Mouse (Mus musculus): ENCODE measurements around the gene Arhgap15.

The Arhgap15 gene

DNA sequence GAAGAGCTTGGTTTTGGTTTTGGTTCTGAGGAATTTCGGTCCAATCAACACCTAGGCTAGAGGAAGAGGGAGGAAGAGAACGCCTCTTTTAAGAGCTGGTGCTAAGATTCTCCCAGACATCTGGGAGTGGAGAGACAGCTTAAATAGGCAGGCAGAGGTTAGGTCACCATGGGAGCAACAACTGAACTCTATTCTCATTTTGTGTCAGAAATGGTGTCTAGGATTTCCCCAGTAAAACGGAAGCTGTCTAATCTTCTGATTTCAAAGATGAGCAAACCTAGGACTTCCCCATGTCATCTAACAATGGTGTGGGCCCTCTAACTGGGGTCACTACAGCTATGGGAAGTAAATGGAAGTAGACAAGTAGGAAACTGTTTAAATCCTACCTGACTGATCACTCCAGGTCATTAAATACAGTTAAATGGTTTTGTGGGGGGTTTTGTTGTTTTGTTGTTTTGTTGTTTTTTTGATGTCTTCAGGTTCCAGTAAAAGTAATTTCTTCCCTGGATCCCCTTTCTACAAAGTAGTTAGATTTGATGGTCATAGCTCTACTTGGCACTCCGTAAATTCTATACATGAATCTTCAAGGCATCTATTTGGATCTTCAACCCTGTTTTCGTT lies 596.8 kb downstream of the Arhgap15 start:
- DNase-seq (ENCODE audit: extremely low spot score, low spot score), result no peak

DNA sequence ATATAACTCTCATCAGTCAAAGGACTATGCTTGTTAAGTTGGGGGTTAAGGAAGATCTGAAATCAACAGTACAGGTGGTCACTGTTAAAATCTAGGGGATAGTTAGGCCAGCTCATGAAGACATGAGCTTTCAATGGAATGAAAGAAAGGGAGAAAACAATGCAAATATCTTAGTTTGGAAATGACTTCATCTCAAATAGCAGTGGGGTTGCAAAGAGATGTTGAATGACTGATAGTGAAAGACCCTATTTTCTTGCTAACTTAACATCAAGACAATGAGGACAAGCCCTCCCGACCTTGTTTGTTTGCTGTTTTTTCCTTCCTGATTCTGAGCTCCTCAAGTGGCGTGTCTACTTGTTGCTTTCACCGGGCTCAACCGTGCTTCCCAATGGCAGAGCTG lies 597.6 kb downstream of the Arhgap15 start:
- DNase-seq (ENCODE audit: extremely low spot score, low spot score), result no peak

DNA sequence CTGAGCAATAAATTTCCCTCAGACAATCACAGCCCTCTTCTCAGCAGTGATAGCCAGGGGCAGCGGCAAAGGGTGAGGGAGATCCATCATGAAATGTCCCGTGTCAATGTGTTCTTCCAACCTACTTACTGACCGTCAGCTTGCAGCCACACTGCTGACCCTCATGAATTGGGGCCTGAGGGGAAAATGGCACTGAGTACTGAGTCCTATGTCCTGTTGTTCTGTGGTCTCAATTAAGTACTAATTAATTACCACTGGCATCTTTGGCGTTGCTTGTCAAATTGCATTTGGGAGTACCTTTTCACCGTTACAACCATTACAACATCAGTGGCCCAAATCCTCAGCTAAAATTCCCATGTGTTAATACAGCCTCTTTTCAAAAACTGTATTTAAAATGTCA lies 599.2 kb downstream of the Arhgap15 start:
- no peak for DNase-seq (ENCODE audit: extremely low spot score, low spot score)

DNA sequence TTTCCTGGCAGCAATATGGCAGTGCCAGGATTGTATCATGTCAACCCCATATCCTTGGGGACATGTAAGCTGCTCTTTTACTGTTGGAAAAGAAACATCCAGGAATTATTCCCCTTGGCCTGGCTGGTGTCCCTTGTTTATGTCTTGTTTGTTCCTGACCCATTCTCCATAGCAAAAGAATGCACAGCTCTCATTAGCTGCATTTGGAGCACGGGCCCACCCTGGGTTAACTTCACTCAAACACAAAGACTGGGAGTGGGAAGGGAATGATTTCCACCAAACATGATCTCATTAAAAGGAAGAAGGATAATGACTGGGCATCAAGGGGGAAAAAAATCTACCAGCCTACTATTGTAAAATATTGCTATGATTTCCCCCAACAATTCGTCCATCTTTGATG lies 600.5 kb downstream of the Arhgap15 start:
- no peak for DNase-seq (ENCODE audit: extremely low spot score, low spot score)

DNA sequence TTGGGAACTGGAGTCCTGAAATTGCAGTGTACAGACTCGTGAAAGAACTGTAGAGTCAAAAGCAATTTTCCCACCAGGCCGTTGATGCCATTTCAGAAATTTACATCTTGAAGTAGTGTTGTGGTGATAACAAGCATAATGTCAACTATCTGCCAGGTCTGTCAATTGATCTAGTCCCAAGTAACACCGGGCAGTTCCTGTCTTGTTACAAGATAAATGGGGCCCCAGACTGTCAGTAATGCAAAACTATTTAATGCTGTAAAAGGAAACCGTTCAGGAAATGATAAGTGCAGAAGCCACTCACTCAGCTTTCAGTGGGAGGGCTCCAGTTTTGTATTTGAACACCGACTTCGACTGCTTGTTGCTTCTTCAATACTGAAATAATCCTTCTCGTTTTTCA lies 604.3 kb downstream of the Arhgap15 start:
- no peak for DNase-seq (ENCODE audit: extremely low spot score, low spot score)

DNA sequence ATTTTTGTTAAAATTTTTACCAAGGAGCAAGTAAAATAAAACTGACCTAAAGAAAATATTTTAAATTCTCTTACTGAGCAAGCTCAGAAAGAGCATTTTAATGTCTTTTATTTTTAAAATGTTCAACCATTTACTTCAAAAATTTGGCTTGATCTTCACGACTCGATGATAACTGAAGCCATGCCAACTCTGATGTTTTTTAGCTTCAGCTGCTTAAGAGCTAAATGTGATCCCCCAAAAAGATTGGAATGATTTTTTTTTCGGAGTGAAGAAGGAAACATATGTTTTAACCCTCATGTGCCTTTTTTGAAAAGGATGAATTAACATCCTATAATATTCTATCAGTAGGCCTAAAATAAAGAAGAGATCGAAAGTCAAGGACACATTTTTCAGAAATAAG lies 605.0 kb downstream of the Arhgap15 start:
- no peak for DNase-seq (ENCODE audit: extremely low spot score, low spot score)

DNA sequence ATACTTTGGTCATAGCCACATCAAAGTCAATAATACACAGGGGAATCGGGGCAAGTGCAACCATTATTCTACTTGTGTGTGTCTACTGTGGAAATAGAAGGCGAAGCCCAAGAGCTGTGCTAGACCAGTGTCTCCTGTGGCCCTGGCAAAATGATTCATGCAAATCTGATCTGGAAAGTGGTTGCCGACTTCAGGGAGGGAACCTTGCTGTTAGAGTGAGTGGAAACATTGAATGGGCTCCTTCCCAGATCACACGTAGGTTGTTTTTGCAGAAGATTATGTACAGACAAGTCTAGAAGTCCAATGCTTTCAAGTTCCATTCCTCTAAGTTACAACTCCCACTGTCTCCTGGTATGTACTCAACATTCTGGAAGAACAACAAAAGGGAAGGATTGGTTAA lies 606.2 kb downstream of the Arhgap15 start:
- no peak for DNase-seq (ENCODE audit: extremely low spot score, low spot score)

DNA sequence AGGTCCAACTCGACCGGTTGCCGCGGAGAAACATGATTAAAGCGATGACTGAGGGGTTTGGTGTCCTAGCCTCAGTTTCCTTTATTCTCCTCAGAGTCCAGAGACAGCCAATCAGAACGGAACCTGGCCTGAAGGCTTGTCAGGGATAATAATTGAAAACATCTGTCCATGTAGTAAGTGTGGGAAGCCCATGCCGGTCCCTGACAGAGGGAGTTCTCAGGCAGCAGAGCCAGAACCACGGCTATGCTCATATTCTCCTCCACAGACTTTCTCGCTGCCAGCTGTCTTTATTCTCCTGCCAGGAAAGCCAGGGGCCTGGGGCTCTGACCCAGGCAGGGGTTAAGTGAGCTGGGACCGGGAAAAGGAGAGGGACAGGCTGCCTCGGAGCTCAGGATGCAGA lies 606.7 kb downstream of the Arhgap15 start:
- DNase-seq (ENCODE audit: extremely low spot score, low spot score), result no peak

DNA sequence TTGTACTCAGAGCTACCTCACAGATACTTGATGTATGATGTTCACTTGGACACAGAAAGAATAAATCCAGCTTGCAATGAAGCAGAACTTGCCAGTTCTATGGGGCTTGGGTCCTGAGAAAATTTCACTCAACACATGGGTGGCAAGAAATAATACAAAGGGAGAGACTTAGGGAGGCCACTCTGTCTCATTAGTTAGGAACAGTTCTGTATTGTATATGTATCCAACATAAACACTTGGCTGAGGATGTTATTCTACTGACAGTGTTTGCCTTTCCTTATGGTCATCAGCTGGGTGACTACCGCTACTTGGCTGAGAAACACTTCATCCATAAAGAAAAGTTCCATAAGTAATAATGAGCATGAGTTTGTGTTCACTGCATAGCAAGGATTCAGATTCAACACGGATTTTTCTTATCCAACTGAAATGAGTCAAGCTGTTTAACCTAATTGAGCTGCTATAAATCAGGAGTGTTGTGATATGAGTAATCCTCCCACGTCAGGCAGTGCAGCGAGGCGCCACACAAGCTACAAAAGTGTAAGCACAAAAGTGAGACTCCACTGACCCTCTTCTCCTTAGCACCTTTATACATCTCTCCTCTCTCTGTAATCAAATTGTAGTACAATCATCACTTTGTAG lies 607.7 kb downstream of the Arhgap15 start:
- no peak for DNase-seq (ENCODE audit: extremely low spot score, low spot score)

DNA sequence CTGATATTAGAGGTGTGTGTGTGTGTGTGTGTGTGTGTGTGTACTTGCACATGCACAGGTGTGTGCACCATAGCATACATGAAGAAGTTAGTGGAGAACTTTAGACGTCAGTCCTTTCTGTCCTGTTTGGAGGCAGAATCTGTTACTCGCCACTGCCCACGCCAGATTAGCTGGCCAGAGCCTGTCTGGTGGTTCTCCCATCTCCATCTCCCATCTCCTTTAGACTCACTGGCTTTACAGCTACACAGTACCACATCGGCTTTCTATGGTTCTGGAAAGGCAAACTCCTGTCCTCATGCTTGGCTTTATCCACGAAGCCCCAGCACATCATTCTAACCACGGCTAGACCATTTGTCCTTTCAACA lies 608.2 kb downstream of the Arhgap15 start:
- no peak for DNase-seq (ENCODE audit: extremely low spot score, low spot score)

DNA sequence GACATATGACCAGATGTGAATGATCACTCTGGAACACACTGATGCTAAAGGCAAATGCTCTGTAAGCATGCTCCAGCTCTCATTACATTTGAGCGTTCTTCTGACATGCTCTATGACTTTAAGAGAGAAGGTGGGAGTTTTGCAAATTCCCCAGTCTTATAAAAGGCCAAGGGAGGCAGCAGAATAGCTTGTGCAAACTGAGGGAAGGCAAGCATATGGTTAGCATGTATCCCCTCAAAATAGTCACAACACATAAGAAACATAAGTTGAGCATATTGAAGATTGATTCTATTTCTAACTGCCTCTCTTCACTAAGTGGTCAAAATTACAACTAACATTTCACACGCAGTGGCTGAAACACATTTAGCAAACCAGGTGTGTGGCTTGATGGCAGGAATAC lies 631.6 kb downstream of the Arhgap15 start:
- DNase-seq (ENCODE audit: extremely low spot score, low spot score), result no peak

DNA sequence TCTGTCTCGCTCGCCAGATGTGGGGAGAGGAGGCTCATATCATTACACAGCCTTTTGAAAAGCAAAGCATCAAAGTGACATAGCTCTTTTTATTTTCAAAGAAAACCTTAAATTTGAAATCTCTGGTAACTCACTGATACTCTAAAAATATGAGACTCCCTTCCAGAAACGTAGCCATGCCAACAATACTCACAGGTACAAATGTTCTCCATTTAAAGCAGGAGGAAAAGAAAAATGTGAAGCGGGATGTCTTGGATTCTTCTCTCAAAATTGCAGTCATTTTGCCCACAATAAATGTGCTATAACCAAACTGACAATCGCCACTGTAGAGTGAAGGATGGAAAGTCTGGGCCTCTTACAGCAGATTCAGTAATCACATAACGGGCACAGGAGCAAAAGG lies 635.9 kb downstream of the Arhgap15 start:
- no peak for DNase-seq (ENCODE audit: extremely low spot score, low spot score)

DNA sequence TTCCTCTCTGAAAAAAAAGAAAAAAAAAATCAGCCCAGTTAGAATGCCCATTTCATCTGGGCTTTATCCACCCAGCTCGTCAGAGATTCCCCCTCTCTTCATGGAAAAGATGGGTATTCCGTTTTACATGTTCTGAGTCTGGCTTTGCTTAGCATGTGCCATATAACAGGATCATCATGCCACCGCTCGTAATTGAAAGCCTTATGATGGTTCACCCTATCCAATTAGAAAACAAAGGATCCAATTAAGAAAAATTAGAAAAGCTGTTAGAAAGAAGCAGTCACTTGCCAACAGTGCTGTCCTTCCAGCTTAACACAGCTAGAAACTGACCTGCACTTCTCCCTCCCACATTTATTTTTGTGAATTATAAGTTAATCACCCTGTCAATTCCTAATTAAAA lies 640.9 kb downstream of the Arhgap15 start:
- DNase-seq (ENCODE audit: extremely low spot score, low spot score), result no peak

DNA sequence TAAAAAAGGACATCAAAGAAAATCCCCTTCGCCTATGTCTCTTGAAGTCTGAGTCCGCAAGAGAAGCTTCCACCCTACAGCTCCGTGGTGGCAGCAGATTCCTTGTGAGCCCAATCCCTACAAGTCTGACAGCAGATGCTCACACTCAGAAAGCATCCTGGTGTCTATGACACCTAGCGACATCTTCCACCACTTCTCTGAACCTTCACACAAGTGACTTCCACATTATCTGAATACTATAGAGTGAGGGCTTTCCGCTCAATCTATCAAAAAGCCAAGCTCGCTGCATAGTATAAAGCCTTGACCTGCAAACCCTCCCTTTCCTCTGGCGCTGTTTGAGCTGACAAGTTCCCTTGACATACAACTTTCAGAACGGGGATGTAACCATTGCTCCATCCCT lies 645.2 kb downstream of the Arhgap15 start:
- DNase-seq (ENCODE audit: extremely low spot score, low spot score), result no peak

DNA sequence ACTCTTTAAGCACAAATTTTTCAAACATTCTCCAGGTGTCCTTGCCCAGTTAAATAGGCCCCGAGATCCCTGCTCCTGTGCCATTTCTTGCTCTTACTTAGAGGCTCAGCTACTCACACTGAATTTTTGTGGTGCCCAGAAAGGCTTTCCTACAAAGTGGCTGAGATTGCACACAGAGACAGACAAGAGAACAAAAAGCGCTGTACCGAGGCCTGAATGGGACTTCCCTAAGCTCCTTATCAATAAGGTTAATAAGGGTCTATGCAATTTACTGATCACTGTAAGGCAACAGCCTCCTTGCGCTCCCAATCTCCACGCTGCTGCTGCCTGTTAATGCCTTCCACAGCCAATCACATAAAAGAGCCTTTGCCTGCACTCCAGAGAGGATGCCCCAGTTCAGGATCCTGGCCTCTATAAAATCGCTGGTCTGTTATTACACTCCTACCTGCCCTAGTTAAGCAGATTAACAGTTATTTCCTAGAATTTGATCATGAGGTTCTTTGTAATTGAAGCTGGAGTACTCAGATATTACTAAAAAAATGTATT lies 646.4 kb downstream of the Arhgap15 start:
- DNase-seq (ENCODE audit: extremely low spot score, low spot score), result no peak

DNA sequence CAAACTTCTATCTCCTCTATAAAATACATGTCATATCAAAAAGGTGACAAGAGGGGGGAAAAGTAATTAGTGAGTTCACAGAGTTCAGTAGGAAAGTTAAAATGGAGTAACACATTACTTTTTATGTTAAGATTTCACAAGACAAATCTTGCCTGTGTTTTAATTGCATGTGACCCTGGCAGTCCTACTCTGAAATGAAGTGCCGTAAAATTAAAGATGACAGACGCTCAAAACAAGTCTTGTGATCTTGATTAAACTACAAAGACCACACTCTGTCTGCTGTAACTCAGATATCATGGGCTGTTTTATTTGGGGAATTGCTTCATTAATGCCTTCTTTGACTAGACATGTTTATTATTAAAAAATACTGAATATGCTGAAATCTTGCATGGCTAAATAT lies 647.0 kb downstream of the Arhgap15 start:
- no peak for DNase-seq (ENCODE audit: extremely low spot score, low spot score)

DNA sequence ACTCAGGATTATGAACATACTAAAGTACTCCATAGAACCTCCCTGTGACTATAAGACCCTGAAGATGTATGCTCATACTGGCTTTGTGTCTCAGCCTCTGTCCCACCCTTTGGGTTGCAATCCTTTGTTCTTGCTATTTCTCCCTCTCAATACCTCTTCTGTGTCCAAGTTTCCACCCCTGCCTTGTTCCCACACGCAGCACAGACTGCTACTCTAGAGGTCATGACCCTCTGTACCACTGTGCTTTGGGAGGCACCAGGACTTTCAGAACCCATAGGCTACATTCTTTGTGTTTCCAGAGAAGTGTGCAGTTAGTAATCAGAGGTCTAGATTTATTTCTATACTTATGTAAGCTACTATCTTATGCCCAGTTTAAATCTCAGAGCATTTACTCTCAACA lies 648.6 kb downstream of the Arhgap15 start:
- peak; percentile 24 for DNase-seq (ENCODE audit: extremely low spot score, low spot score)

DNA sequence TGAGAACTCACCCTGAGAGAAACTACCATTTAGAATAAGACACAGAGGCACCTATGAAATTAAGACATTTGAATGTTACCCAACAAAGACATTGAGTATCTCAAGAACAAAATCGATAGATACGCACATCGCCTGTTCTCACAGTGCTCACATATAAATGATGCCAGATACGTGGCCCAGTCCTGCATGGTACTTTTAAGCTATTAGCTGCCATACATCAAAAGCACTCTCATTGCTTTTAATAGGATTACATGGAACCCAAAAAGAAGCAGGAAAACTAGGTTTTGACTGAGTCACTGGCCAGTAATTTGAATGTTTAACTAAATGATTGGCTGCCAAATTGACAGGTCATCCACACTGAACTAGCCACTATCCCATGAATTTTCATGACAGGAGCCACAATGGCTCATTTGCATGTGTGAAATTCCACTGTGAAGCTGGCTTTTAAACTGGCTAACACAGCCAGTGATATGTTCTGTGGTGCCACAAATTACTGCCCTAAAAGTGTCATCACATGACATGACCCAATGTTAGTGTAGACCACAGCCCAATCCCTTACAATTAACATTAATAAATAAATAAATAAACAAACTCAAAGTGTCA lies 649.2 kb downstream of the Arhgap15 start:
- DNase-seq (ENCODE audit: extremely low spot score, low spot score), result no peak

DNA sequence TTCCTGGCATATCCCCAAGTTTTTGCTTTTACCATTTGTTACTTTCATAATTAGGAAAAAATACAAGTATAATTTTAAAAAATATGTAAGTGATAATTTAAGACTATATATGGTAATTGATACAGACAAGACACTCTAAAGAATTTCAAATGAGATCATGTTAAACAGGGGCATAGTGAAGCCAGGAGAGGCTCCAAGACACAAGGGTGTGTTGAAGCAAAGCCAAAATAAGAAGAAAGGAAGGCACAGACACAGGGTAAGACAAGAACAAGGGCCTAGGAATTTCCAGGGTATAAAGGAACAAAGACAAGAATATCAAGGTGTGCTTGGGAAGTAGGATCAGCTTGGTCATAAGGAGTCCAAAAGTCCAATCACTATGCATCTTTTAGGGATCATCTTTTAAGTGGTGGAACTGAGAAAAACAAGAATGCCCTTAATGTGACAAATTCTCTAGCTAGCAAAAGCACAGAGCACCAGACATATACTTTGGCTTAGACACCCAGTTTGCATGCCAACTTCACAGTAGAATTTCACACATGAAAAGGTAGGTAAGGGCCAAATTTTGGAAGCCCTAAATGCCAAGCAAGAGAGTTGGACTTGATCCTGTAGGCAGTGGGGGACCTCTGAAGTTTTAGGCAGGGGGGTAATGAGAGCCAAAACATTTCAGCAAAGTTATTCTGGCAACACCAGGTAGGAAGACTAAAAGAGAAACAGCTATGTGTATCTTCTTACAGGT lies 650.7 kb downstream of the Arhgap15 start:
- DNase-seq (ENCODE audit: extremely low spot score, low spot score), result no peak

DNA sequence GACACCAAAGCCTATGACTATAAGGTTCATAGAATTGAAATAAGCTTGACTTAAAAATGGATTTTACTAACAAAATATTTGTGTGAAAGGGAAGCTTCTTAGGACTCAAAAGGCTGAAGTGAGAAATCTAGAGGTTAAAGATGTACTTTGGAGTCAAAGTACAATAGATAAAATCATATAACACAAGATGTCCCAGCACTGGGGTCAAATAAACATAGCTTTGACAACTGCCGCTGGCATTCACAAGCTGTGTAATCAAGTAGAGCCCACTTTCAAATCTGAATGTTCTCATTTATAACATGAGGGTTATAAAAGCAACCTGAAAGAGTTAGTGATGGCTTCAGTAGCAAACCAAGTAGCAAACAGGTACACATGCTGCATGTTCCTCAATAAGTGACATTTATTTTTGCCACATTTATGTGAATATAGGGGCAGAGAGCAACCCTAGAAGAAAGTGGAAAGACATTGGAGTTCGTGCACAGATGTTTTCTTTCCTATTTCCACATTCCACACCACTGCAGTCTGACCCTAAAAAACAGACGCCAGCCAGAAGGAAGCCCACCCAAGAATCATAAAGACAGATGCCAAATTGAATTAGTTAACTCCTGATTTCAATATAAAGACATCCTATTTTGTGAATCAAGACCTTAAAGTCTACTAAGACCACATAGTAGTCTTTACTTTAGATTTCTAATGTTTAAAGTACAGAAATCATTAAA lies 653.2 kb downstream of the Arhgap15 start:
- no peak for DNase-seq (ENCODE audit: extremely low spot score, low spot score)

DNA sequence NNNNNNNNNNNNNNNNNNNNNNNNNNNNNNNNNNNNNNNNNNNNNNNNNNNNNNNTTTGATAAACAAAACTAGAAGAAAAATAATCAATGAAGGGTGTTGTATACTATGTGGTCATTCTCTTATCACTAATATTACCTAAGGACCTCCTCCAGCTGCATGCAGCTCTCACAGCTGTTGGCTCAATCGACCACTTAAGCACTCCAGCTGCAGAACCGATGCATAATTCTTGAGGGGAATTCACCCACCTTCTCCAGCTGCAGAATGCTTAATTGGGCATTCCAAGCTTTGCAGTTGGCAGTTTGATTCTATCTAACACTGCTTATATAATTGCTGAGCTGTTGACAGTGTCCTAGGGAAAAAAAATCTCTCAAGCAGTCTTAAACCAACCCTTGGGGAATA lies 663.0 kb downstream of the Arhgap15 start:
- DNase-seq (ENCODE audit: extremely low spot score, low spot score), result no peak

DNA sequence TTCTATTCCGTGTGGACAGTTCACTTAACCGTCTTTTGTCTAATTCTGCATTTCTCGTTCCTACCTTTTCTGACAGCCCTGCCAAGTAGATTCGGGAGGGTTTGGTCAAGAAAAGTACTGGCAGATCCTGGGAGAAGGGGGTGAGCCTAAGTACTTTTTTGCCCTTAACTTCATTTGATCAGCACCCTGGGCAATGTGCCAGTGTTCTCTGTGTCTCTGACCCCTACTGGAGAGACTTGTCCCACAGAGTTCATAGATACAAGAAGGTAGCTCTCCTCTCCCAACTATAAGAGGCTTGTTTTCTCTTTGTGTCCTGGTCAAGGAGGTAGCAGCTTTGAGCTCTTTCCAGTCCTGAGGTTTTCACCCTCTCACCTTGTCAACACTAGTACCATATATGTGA lies 667.7 kb downstream of the Arhgap15 start:
- no peak for DNase-seq (ENCODE audit: extremely low spot score, low spot score)
